Mouse (Mus musculus) forebrain, embryonic 12.5 days (tissue): ENCODE data around the gene Fam114a1. TPM values are rescaled to one million over a fixed set of nuclear protein-coding genes. Genes with fewer than 3 reads are reported as not detected.

ENCODE experiments used
- ATAC-seq: fragments of 200-750 bp; cut with Nextera tagmentation; 2 replicates; pipeline ENCODE4 v1.8.0; 2017; ENCODE audit warnings: moderate TSS enrichment; ENCODE audit not compliant: low FRiP score
- H3K27ac ChIP-seq: fragments of 300-500 bp; sonication (generic); 2 replicates; pipeline ENCODE4 v1.5.1; 2016; ENCODE audit warnings: mild to moderate bottlenecking
- H3K27me3 ChIP-seq: fragments of 300-500 bp; sonication (generic); 2 replicates; pipeline ENCODE4 v1.6.1; 2016; ENCODE audit warnings: mild to moderate bottlenecking
- H3K36me3 ChIP-seq: fragments of 300-500 bp; sonication (generic); replicated peaks from 2 replicates; pipeline ENCODE4 v1.6.1; 2016; ENCODE audit warnings: mild to moderate bottlenecking
- H3K4me1 ChIP-seq: fragments of 300-500 bp; sonication (generic); 2 replicates; pipeline ENCODE4 v1.6.1; 2016
- H3K4me2 ChIP-seq: fragments of 300-500 bp; sonication (generic); 2 replicates; pipeline ENCODE4 v1.6.1; 2016; ENCODE audit warnings: mild to moderate bottlenecking, moderate library complexity
- H3K4me3 ChIP-seq: fragments of 300-500 bp; sonication (generic); replicated peaks from 2 replicates; pipeline ENCODE4 v1.5.1; 2016; ENCODE audit warnings: mild to moderate bottlenecking
- H3K9ac ChIP-seq: fragments of 300-500 bp; sonication (generic); 2 replicates; pipeline ENCODE4 v1.6.1; 2016; ENCODE audit warnings: mild to moderate bottlenecking
- H3K9me3 ChIP-seq: fragments of 300-500 bp; sonication (generic); 2 replicates; pipeline ENCODE4 v1.6.1; 2016
- WGBS: fragments of 180-500 bp; shearing (Covaris S2); methylation state at CpG from one replicate; pipeline ENCODE4 v1.1.7; 2016; 5-methylcytosine and 5-hydroxymethylcytosine counted together
- polyA plus RNA-seq: library from polyadenylated mRNA; unstranded; fragments of >200 nt; fragmentation: Nextera tagmentation; extraction: Ambion mirVana; gene quantifications from 2 replicates; pipeline ENCODE4 v1.2.1, GENCODE M21; 2016

Fam114a1 gene
- polyA plus RNA-seq = 9.6 and 15.0 TPM in 2 replicates

- H3K27ac ChIP-seq = no peak within 1 kb of the TSS
- peak within 1 kb of the TSS; percentile 71 for H3K9ac ChIP-seq
- H3K36me3 ChIP-seq = no peaks in the 10 kb centered on the region
- H3K4me2 ChIP-seq = peak within 1 kb of the TSS; percentile 95
- H3K4me3 ChIP-seq = peak within 1 kb of the TSS; percentile 69
- peaks cover 24% of the 10 kb centered on the region for H3K27me3 ChIP-seq
- WGBS = 1% methylated on average over 55 of the region's 68 CpGs
- H3K4me1 ChIP-seq = peaks cover 20% of the 10 kb centered on the region
- ATAC-seq = peak; percentile 77
- H3K9me3 ChIP-seq = no peaks in the 10 kb centered on the region
Measured at GRCm38 (mm10) chr5:64969861-64970771, at the start of gene Fam114a1. Fam114a1 (plus strand) TSS chr5:64970071.

- Histone ChIP-seq H3K36me3 (no peaks in the 10 kb centered on the region), H3K4me1 (no peaks in the 10 kb centered on the region), H3K4me2 (no peak overlapping the region), H3K27me3 (no peaks in the 10 kb centered on the region), H3K4me3 (no peak overlapping the region), H3K9ac (no peak overlapping the region), H3K27ac (no peak overlapping the region), H3K9me3 (no peaks in the 10 kb centered on the region)
- WGBS = 94% methylated on average over 5 of the region's 5 CpGs
- ATAC-seq = no peak
Measured at GRCm38 (mm10) chr5:64922891-64923381, 46.9 kb upstream of the Fam114a1 start.

- H3K4me2 ChIP-seq = no peak overlapping the region
- H3K27me3 ChIP-seq = no peaks in the 10 kb centered on the region
- H3K9me3 ChIP-seq = no peaks in the 10 kb centered on the region
- ATAC-seq = no peak
- WGBS = 61% methylated on average over 3 of the region's 3 CpGs
- no peaks in the 10 kb centered on the region for H3K4me1 ChIP-seq
- H3K27ac ChIP-seq = no peak overlapping the region
- no peak overlapping the region for H3K9ac ChIP-seq
- no peak overlapping the region for H3K4me3 ChIP-seq
- no peaks in the 10 kb centered on the region for H3K36me3 ChIP-seq
Measured at GRCm38 (mm10) chr5:64932215-64932614, 37.7 kb upstream of the Fam114a1 start.

- Histone ChIP-seq H3K9ac (no peak overlapping the region), H3K36me3 (no peaks in the 10 kb centered on the region), H3K4me2 (no peak overlapping the region), H3K4me1 (no peaks in the 10 kb centered on the region), H3K27ac (no peak overlapping the region), H3K27me3 (no peaks in the 10 kb centered on the region), H3K4me3 (no peak overlapping the region), H3K9me3 (no peaks in the 10 kb centered on the region)
- no peak for ATAC-seq
- WGBS = 91% methylated on average over 15 of the region's 15 CpGs
Measured at GRCm38 (mm10) chr5:64932775-64933174, 37.1 kb upstream of the Fam114a1 start.

GRCm38 (mm10) chr5:64951486-64951885 is 18.4 kb upstream of the Fam114a1 start:
- Histone ChIP-seq H3K9me3 (no peaks in the 10 kb centered on the region), H3K4me2 (no peak overlapping the region), H3K4me1 (no peaks in the 10 kb centered on the region), H3K4me3 (no peak overlapping the region), H3K9ac (no peak overlapping the region), H3K27ac (no peak overlapping the region), H3K36me3 (no peaks in the 10 kb centered on the region), H3K27me3 (no peaks in the 10 kb centered on the region)
- 95% methylated on average over 5 of the region's 5 CpGs for WGBS
- ATAC-seq = no peak

- Histone ChIP-seq H3K4me2 (no peak overlapping the region), H3K27ac (no peak overlapping the region), H3K36me3 (no peaks in the 10 kb centered on the region), H3K4me1 (no peaks in the 10 kb centered on the region), H3K4me3 (no peak overlapping the region), H3K9ac (no peak overlapping the region), H3K27me3 (no peaks in the 10 kb centered on the region), H3K9me3 (no peaks in the 10 kb centered on the region)
- no peak for ATAC-seq
- 84% methylated on average over 8 of the region's 8 CpGs for WGBS
Measured at GRCm38 (mm10) chr5:64954931-64955330, 14.9 kb upstream of the Fam114a1 start.

- H3K4me3 ChIP-seq = no peak overlapping the region
- no peaks in the 10 kb centered on the region for H3K36me3 ChIP-seq
- no peak overlapping the region for H3K4me2 ChIP-seq
- WGBS = 86% methylated on average over 22 of the region's 22 CpGs
- H3K9me3 ChIP-seq = no peaks in the 10 kb centered on the region
- H3K27me3 ChIP-seq = no peaks in the 10 kb centered on the region
- no peaks in the 10 kb centered on the region for H3K4me1 ChIP-seq
- no peak overlapping the region for H3K27ac ChIP-seq
- ATAC-seq = no peak
- H3K9ac ChIP-seq = no peak overlapping the region
Measured at GRCm38 (mm10) chr5:64958991-64959842, 10.7 kb upstream of the Fam114a1 start.

GRCm38 (mm10) chr5:64959843-64960230 is 10.0 kb upstream of the Fam114a1 start, which contains the start of gene Tlr6:
Tlr6 (minus strand) TSS chr5:64960097.
- Histone ChIP-seq H3K27me3 (no peaks in the 10 kb centered on the region), H3K27ac (no peak within 1 kb of the TSS), H3K4me3 (no peak within 1 kb of the TSS), H3K4me1 (no peaks in the 10 kb centered on the region), H3K36me3 (no peaks in the 10 kb centered on the region), H3K4me2 (no peak within 1 kb of the TSS), H3K9me3 (no peaks in the 10 kb centered on the region), H3K9ac (no peak within 1 kb of the TSS)
- no peak for ATAC-seq
- WGBS = 85% methylated on average over 13 of the region's 13 CpGs

GRCm38 (mm10) chr5:64960857-64961391 is 8.9 kb upstream of the Fam114a1 start:
- H3K4me3 ChIP-seq = no peak overlapping the region
- H3K9me3 ChIP-seq = no peaks in the 10 kb centered on the region
- no peak for ATAC-seq
- no peak overlapping the region for H3K4me2 ChIP-seq
- no peaks in the 10 kb centered on the region for H3K4me1 ChIP-seq
- no peak overlapping the region for H3K27ac ChIP-seq
- H3K27me3 ChIP-seq = no peaks in the 10 kb centered on the region
- H3K36me3 ChIP-seq = no peaks in the 10 kb centered on the region
- WGBS = 92% methylated on average over 13 of the region's 13 CpGs
- no peak overlapping the region for H3K9ac ChIP-seq

GRCm38 (mm10) chr5:64963271-64963670 is 6.6 kb upstream of the Fam114a1 start:
- H3K27me3 ChIP-seq = no peaks in the 10 kb centered on the region
- H3K36me3 ChIP-seq = no peaks in the 10 kb centered on the region
- WGBS = 85% methylated on average over 5 of the region's 5 CpGs
- H3K27ac ChIP-seq = no peak overlapping the region
- no peak overlapping the region for H3K4me3 ChIP-seq
- no peak overlapping the region for H3K9ac ChIP-seq
- H3K4me2 ChIP-seq = no peak overlapping the region
- peaks cover 7% of the 10 kb centered on the region for H3K4me1 ChIP-seq
- no peak for ATAC-seq
- no peaks in the 10 kb centered on the region for H3K9me3 ChIP-seq

- H3K36me3 ChIP-seq = no peaks in the 10 kb centered on the region
- 82% methylated on average over 3 of the region's 3 CpGs for WGBS
- peaks cover 7% of the 10 kb centered on the region for H3K4me1 ChIP-seq
- no peak overlapping the region for H3K4me3 ChIP-seq
- H3K9me3 ChIP-seq = no peaks in the 10 kb centered on the region
- ATAC-seq = no peak
- no peaks in the 10 kb centered on the region; the same call in 1 of the 2 replicates for H3K27me3 ChIP-seq
- no peak overlapping the region for H3K27ac ChIP-seq
- H3K9ac ChIP-seq = no peak overlapping the region
- H3K4me2 ChIP-seq = no peak overlapping the region
Measured at GRCm38 (mm10) chr5:64963735-64964134, 6.1 kb upstream of the Fam114a1 start.
